Mouse (Mus musculus) spleen, adult 2 months (tissue): ENCODE measurements around the gene Mrap.

ENCODE experiments used
- CTCF ChIP-seq: fragments of 200-500 bp; IDR thresholded peaks from 2 replicates; pipeline ENCODE4 v1.5.1; 2011; ENCODE audit warnings: mild to moderate bottlenecking, inconsistent platforms; ENCODE audit not compliant: insufficient read depth, insufficient read length, insufficient replicate concordance; ENCODE audit errors: extremely low read depth
- POLR2A ChIP-seq: fragments of 200-500 bp; IDR thresholded peaks from 2 replicates; pipeline ENCODE4 v1.6.1; 2011; ENCODE audit warnings: low read depth, low read length, inconsistent platforms

GRCm38 (mm10) chr16:90759335-90759734 is 21.3 kb downstream of the Mrap start:
- TF ChIP-seq CTCF: no peak
- no peak for TF ChIP-seq POLR2A
